Mouse (Mus musculus): ENCODE measurements around the gene Trpm1.

GRCm38 (mm10) chr7:64208700-64209099 lies 55.1 kb downstream of the Trpm1 start:
- TF ChIP-seq CTCF (IDR thresholded peaks at IDR 0.05; ENCODE audit: low read depth, low read length), result no peak
- no peak for TF ChIP-seq TAL1 (conservative IDR thresholded peaks at IDR 0.05; ENCODE audit: low read depth, low read length)
